Mouse (Mus musculus) heart, adult 2 months (tissue): ENCODE data around the gene Fbxl13. TPM values are rescaled to one million over a fixed set of nuclear protein-coding genes. Genes with fewer than 3 reads are reported as not detected.
A peak's percentile ranks its signal among the peaks of the same experiment; 100 is the strongest.

Experiments
- DNase-seq, 2 experiments: peaks; one replicate each; pipeline ENCODE4 v3.0.0; 2021
- H3K27ac ChIP-seq: fragments of 200-600 bp; 2 replicates; pipeline ENCODE4 v1.8.1; 2022
- H3K27me3 ChIP-seq: fragments of 200-500 bp; 2 replicates; pipeline ENCODE4 v1.6.1; 2012; ENCODE audit warnings: mild to moderate bottlenecking, low read length, inconsistent platforms, mixed read lengths; ENCODE audit not compliant: control insufficient read depth, insufficient read depth
- H3K36me3 ChIP-seq: fragments of 200-500 bp; 2 replicates; pipeline ENCODE4 v1.6.1; 2012; ENCODE audit warnings: low read length, inconsistent platforms; ENCODE audit not compliant: control insufficient read depth, insufficient read depth
- H3K4me1 ChIP-seq: fragments of 200-500 bp; 2 replicates; pipeline ENCODE4 v1.6.1; 2011; ENCODE audit warnings: low read length; ENCODE audit not compliant: control insufficient read depth, insufficient read depth
- H3K4me3 ChIP-seq: fragments of 200-600 bp; 2 replicates; pipeline ENCODE4 v1.8.1; 2022
- H3K79me2 ChIP-seq: fragments of 200-500 bp; replicated peaks from 2 replicates; pipeline ENCODE4 v1.6.1; 2012; ENCODE audit warnings: mild to moderate bottlenecking, inconsistent platforms, low read length, moderate library complexity, mixed read lengths; ENCODE audit not compliant: control insufficient read depth, insufficient read depth
- H3K9ac ChIP-seq: fragments of 200-500 bp; 2 replicates; pipeline ENCODE4 v1.6.1; 2012; ENCODE audit warnings: low read depth, mild to moderate bottlenecking, control low read depth, inconsistent platforms, low read length, mixed read lengths
- CTCF ChIP-seq: fragments of 200-600 bp; IDR thresholded peaks from 2 replicates; pipeline ENCODE4 v1.8.1; 2022; ENCODE audit warnings: antibody characterized with exemption, mild to moderate bottlenecking, moderate library complexity
- EP300 ChIP-seq: fragments of 200-500 bp; IDR thresholded peaks from 2 replicates; pipeline ENCODE4 v1.6.1; 2011; ENCODE audit warnings: low read depth, low read length, control low read depth; ENCODE audit not compliant: insufficient read depth
- POLR2A ChIP-seq: fragments of 200-500 bp; IDR thresholded peaks from 2 replicates; pipeline ENCODE4 v1.6.1; 2011; ENCODE audit warnings: mild to moderate bottlenecking, low read depth, low read length, control low read depth; ENCODE audit not compliant: insufficient read depth
- WGBS: fragments of 180-500 bp; shearing (Covaris S2); methylation state at CpG from one replicate; pipeline ENCODE4 v1.1.7; 2018; 5-methylcytosine and 5-hydroxymethylcytosine counted together
- intact Hi-C: fragments of 180-260 bp; cut with DNase I; formaldehyde crosslinking; loops from one replicate; pipeline ENCODE4 v1.15.1; 2025
- polyA plus RNA-seq: library from polyadenylated mRNA; depleted of rRNA; stranded (reverse); fragments of >200 nt; gene quantifications from 2 replicates; pipeline ENCODE4 v1.2.3, GENCODE M21; 2012
- total RNA-seq, 2 experiments: library from RNA; stranded (reverse); gene quantifications; 2 replicates each; pipeline ENCODE4 v1.2.3; 2021

Fbxl13 gene
- total and polyA plus RNA-seq, 3 experiments = 0.47 TPM; not detected in 2

DNA sequence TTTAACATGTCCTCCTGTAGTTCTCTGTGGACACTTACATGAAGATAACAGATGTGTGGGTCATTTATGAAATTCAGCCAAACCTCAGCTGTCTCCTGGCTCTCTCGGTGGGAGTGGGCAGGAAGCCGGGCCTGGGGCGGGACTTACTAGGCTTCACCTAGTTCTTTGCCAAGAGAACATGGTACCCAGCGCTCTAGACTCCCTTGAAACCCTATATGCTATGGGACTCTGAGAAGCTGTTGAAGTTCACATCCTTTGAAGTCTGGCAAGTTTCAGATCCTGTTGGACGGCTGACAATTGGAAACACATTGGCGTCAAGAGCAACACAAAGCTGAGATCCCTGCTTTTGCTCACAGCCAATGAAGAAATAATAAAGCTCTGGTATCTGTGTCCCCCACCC is 149.1 kb downstream of the Fbxl13 start:
- intact Hi-C loops = no loop called here
- no peak overlapping the region for H3K9ac ChIP-seq
- H3K27me3 ChIP-seq = no peaks in the 10 kb centered on the region
- no peak overlapping the region for H3K4me3 ChIP-seq
- TF ChIP-seq CTCF (no peak), EP300 (no peak), POLR2A (no peak)
- no peaks in the 10 kb centered on the region for H3K79me2 ChIP-seq
- H3K27ac ChIP-seq = no peak overlapping the region
- no peaks in the 10 kb centered on the region for H3K36me3 ChIP-seq
- peak; percentile 35 to 38 for DNase-seq
- H3K4me1 ChIP-seq = no peaks in the 10 kb centered on the region
- 41% methylated on average over 6 of the region's 6 CpGs for WGBS

DNA sequence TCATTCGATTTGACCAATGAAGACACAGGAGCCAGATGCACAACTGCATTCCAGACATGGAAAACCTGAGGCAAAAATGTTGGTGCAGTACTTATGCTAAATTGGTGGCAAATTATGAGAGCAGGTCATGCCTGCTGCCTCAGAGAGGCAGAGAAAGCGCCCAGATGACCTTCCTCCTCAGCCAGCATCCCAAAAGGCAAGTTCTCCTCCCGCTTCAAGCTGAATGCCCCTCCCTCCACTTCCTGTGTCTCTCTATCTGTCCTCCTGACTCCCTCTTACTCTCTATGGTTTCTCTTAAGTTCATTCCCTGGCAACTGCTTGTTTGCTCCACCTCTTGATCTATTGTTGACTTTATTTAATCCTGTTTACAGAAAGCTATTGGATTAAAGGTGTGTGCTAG is 150.7 kb downstream of the Fbxl13 start:
- H3K4me3 ChIP-seq = no peak overlapping the region
- no peak overlapping the region for H3K9ac ChIP-seq
- H3K36me3 ChIP-seq = no peaks in the 10 kb centered on the region
- no peak for DNase-seq
- H3K79me2 ChIP-seq = no peaks in the 10 kb centered on the region
- 60% methylated on average over 3 of the region's 3 CpGs for WGBS
- no peaks in the 10 kb centered on the region for H3K4me1 ChIP-seq
- TF ChIP-seq POLR2A = no peak
- no peak for TF ChIP-seq CTCF
- TF ChIP-seq EP300 = no peak
- intact Hi-C loops = no loop called here
- no peak overlapping the region for H3K27ac ChIP-seq
- H3K27me3 ChIP-seq = no peaks in the 10 kb centered on the region

DNA sequence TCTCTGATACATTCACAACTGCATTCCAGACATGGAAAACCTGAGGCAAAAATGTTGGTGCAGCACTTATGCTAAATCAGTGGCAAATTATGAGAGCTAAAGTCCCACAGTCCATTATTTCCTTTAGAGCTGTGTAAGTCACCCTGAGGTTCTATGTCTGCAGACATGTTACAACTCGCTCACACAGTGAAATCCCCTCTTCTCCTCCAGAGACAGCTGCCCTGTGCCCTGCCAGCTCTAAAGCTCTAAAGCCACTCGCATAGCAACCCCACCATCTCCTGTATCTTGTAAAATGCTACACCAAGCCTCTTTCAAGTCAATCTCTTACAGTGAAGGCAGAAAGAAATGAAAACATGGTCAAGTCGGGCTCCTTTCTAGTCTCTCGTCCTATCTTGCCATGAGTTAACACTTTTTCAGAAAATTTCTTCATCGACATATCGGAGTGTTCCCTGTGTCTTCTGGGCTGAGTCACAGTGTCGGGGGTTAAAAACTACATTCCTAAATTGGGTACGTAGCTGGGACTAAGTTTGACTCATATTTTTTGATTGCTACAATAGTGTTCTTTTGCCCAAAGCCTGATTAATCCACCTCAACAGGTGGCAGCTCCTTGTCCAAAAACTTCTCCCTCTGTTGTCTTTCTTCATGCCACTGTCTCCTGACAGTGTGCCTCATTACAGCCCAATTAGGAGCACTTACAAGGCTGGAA is 152.0 kb downstream of the Fbxl13 start:
- no peak overlapping the region for H3K9ac ChIP-seq
- peaks cover 3% of the 10 kb centered on the region for H3K4me1 ChIP-seq
- H3K4me3 ChIP-seq = no peak overlapping the region
- no peaks in the 10 kb centered on the region for H3K79me2 ChIP-seq
- no peak for DNase-seq
- no peak overlapping the region for H3K27ac ChIP-seq
- intact Hi-C loops = no loop called here
- WGBS = 79% methylated on average over 8 of the region's 8 CpGs
- no peak for TF ChIP-seq EP300
- no peaks in the 10 kb centered on the region for H3K27me3 ChIP-seq
- H3K36me3 ChIP-seq = no peaks in the 10 kb centered on the region

- WGBS = 73% methylated on average over 3 of the region's 3 CpGs
- intact Hi-C loops = no loop called here
- peaks cover 3% of the 10 kb centered on the region for H3K4me1 ChIP-seq
- H3K4me3 ChIP-seq = no peak overlapping the region
- no peak for TF ChIP-seq CTCF
- DNase-seq = no peak
- H3K36me3 ChIP-seq = no peaks in the 10 kb centered on the region
- no peak overlapping the region for H3K9ac ChIP-seq
- no peaks in the 10 kb centered on the region for H3K27me3 ChIP-seq
- no peak overlapping the region for H3K27ac ChIP-seq
- H3K79me2 ChIP-seq = no peaks in the 10 kb centered on the region
Observed at GRCm38 (mm10) chr5:21492213-21492612, 153.2 kb downstream of the Fbxl13 start.

DNA sequence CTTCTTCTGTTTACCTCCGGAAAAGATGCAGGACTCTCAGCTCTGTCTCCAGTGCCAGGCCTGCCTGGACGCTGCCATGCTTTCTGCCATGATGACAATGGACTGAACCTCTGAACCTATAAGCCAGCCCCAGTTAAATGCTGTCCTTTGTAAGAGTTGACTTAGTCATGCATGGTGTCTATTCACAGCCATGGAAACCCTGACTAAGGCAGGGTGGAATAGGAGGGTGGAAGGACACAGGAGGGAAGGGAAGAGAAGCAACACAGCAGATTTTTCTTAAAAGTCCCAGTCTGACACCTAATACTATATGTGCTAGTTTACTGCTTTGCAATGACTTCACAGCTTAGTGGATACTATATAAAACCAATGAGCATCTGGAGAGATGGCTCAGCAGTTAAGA is 154.0 kb downstream of the Fbxl13 start:
- no peak overlapping the region for H3K4me3 ChIP-seq
- intact Hi-C loops = no loop called here
- no peak overlapping the region for H3K27ac ChIP-seq
- H3K9ac ChIP-seq = no peak overlapping the region
- no peak for TF ChIP-seq CTCF
- TF ChIP-seq EP300 = no peak
- no peak for TF ChIP-seq POLR2A
- no peak for DNase-seq
- 79% methylated on average over 2 of the region's 2 CpGs for WGBS
- peaks cover 3% of the 10 kb centered on the region for H3K4me1 ChIP-seq
- no peaks in the 10 kb centered on the region for H3K36me3 ChIP-seq
- H3K79me2 ChIP-seq = no peaks in the 10 kb centered on the region
- no peaks in the 10 kb centered on the region for H3K27me3 ChIP-seq

- Histone ChIP-seq H3K9ac (no peak overlapping the region), H3K4me1 (peaks cover 3% of the 10 kb centered on the region), H3K79me2 (no peaks in the 10 kb centered on the region), H3K27ac (no peak overlapping the region), H3K36me3 (no peaks in the 10 kb centered on the region), H3K4me3 (no peak overlapping the region), H3K27me3 (no peaks in the 10 kb centered on the region)
- intact Hi-C loops = no loop called here
- 69% methylated on average over 4 of the region's 4 CpGs for WGBS
- no peak for DNase-seq
- TF ChIP-seq POLR2A = no peak
- TF ChIP-seq CTCF = no peak
- TF ChIP-seq EP300 = no peak
Observed at GRCm38 (mm10) chr5:21489135-21489534, 156.3 kb downstream of the Fbxl13 start.
